Mouse (Mus musculus) testis, adult 2 months (tissue): ENCODE data around the gene Creb3. TPM values are rescaled to one million over a fixed set of nuclear protein-coding genes. Genes with fewer than 3 reads are reported as not detected.

Source experiments
- H3K27ac ChIP-seq: fragments of 200-500 bp; 2 replicates; pipeline ENCODE4 v1.5.1; 2012; ENCODE audit warnings: low read depth, low read length; ENCODE audit not compliant: control insufficient read depth, insufficient read depth
- H3K27me3 ChIP-seq: fragments of 200-500 bp; 2 replicates; pipeline ENCODE4 v1.6.1; 2012; ENCODE audit warnings: mild to moderate bottlenecking, low read length, moderate library complexity; ENCODE audit not compliant: control insufficient read depth, insufficient read depth
- H3K36me3 ChIP-seq: fragments of 200-500 bp; 2 replicates; pipeline ENCODE4 v1.6.1; 2012; ENCODE audit warnings: mild to moderate bottlenecking, low read length; ENCODE audit not compliant: control insufficient read depth, insufficient read depth
- H3K4me1 ChIP-seq: fragments of 200-500 bp; 2 replicates; pipeline ENCODE4 v1.6.1; 2012; ENCODE audit warnings: low read length; ENCODE audit not compliant: control insufficient read depth, insufficient read depth
- H3K4me3 ChIP-seq: fragments of 200-500 bp; 2 replicates; pipeline ENCODE4 v1.5.1; 2012; ENCODE audit warnings: low read depth, mild to moderate bottlenecking, low read length, moderate library complexity, mixed read lengths; ENCODE audit not compliant: control insufficient read depth
- CTCF ChIP-seq: fragments of 200-500 bp; IDR thresholded peaks from 2 replicates; pipeline ENCODE4 v1.5.1; 2012; ENCODE audit warnings: low read depth, mild to moderate bottlenecking, inconsistent platforms, low read length, moderate library complexity; ENCODE audit not compliant: control insufficient read depth, insufficient read depth, insufficient replicate concordance
- POLR2A ChIP-seq: fragments of 200-500 bp; IDR thresholded peaks from 2 replicates; pipeline ENCODE4 v1.6.1; 2012; ENCODE audit warnings: low read depth, mild to moderate bottlenecking, inconsistent platforms, low read length, moderate library complexity; ENCODE audit not compliant: control insufficient read depth
- polyA plus RNA-seq: library from polyadenylated mRNA; depleted of rRNA; stranded (reverse); fragments of >200 nt; gene quantifications from 2 replicates; pipeline ENCODE4 v1.2.3, GENCODE M21; 2012

Gene Creb3
- polyA plus RNA-seq, 1 experiment, result 35.0 TPM

- Histone ChIP-seq H3K36me3 (no peaks in the 10 kb centered on the region; the same call in 1 of the 2 replicates), H3K4me1 (peaks cover 13% of the 10 kb centered on the region), H3K27ac (no peak overlapping the region), H3K4me3 (peak overlapping the region; percentile 85), H3K27me3 (no peaks in the 10 kb centered on the region)
- TF ChIP-seq POLR2A (no peak), CTCF (no peak)
These were observed 1.4 kb downstream of the Creb3 start for GRCm38 (mm10) chr4:43563601-43563875.

- TF ChIP-seq POLR2A (no peak), CTCF (no peak)
- peaks cover 10% of the 10 kb centered on the region for H3K4me1 ChIP-seq
These were observed 2.1 kb downstream of the Creb3 start for GRCm38 (mm10) chr4:43564231-43564630.

DNA sequence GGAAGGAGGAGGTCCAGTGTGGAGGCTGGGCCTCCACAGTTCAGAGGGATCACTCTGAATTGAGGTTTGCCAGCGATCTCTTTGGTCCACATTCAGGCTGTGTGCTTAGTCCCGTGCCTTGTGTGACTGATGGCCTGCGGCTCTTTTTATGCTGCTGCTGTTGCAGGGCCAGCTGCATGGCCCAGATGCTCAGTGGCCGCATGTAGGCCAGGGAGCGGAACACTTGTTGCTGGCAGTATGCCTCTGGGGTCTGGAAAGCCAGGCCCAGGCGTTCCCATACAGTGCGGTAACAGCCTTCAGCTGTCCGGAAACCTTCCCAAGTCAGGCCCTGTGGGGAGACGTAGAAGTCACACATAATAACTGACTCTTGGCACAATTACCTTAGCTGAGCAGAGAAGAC is 5.0 kb downstream of the Creb3 start:
- no peak for TF ChIP-seq POLR2A
- no peak for TF ChIP-seq CTCF
- H3K36me3 ChIP-seq, result peaks cover 2% of the 10 kb centered on the region

More at GRCm38 (mm10) chr4:43564231-43564630, 2.1 kb downstream of the Creb3 start:
- Histone ChIP-seq H3K4me3 (no peak overlapping the region), H3K36me3 (peaks cover 2% of the 10 kb centered on the region), H3K27me3 (no peaks in the 10 kb centered on the region), H3K27ac (no peak overlapping the region)

DNA sequence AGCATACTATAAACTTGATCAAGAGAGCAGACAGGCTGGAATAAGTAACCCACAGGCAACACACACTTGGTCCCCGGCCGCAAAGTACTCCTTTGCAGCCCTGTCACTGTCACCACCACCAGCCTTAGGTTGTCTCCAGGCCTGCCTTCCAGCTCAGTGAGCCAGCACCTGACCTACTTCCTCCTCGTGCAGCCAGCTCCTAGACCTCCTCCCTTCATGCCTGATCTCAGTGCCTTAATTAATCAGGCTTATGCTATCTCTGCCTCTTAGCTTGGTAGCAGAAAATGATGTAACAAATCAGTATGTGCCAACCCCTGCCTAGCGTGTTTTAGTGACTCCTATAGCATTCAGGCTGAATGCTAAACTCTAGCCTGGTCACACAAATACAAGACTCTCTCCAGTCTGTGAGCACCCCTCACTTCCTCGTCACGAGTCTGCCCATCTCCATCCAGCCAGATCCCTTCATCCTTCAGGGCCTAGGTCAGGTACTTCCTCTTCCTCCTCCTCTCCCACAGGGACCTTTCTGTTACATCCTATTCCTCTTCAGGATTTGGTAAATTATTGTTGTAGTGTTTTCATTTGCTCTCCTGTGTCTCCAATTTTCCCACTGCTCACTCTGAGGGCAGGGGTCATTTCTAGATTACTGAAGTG is 9.4 kb downstream of the Creb3 start:
- no peaks in the 10 kb centered on the region for H3K27me3 ChIP-seq
- TF ChIP-seq CTCF, result no peak
- TF ChIP-seq POLR2A, result no peak
- no peak overlapping the region for H3K4me3 ChIP-seq
- peaks cover 3% of the 10 kb centered on the region for H3K36me3 ChIP-seq
- peaks cover under 1% of the 10 kb centered on the region; the same call in 1 of the 2 replicates for H3K4me1 ChIP-seq
- H3K27ac ChIP-seq, result no peak overlapping the region

More for the DNA sequence above, 5.0 kb downstream of the Creb3 start:
- Histone ChIP-seq H3K4me1 (peaks cover 4% of the 10 kb centered on the region; the same call in 1 of the 2 replicates), H3K27ac (no peak overlapping the region), H3K27me3 (no peaks in the 10 kb centered on the region), H3K4me3 (no peak overlapping the region)

DNA sequence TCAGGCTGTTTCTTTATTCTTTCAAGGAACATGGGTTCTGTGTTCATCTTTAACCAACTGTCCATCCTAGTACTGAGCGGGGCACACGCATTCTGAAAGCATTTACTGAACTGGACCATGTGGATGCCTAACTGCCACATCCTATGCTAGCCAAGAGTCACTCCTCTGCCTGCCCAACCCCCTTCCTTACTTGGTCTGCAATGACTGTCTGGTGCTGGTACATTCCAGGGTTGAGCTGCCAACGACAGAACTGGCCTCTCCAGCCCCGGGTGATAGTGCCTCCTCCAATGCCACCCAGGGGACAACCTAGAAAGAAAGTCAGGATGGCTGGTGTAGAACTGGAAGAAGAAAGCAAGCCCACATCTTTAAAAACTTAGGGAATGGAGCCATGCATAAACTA is 11.4 kb downstream of the Creb3 start:
- TF ChIP-seq POLR2A (no peak), CTCF (no peak)
- peaks cover 3% of the 10 kb centered on the region for H3K36me3 ChIP-seq

DNA sequence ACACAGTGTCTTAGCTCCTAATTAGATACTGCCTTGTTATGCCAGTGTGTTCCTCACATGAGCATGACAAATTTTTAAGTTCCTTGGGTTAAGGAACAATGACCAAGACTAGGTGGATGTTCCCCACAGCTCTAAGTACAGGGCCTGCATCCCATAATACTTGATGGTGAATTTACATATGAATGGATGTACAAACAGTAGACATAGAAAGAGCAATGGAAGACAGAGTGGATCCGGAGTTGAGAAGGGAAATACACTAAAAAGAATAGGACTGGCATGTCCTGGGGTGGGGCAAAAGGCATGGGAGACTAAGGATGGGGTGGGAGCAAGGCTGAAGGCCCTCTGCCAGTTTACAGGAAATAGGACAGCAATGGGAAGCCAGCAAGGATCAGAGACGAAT is 13.2 kb downstream of the Creb3 start:
- no peak for TF ChIP-seq CTCF
- TF ChIP-seq POLR2A, result no peak
- Histone ChIP-seq H3K4me3 (no peak overlapping the region), H3K36me3 (peaks cover 1% of the 10 kb centered on the region; the same call in 1 of the 2 replicates), H3K4me1 (peaks cover 17% of the 10 kb centered on the region), H3K27ac (no peak overlapping the region), H3K27me3 (no peaks in the 10 kb centered on the region)

More for the DNA sequence above, 11.4 kb downstream of the Creb3 start:
- H3K4me3 ChIP-seq, result no peak overlapping the region
- H3K27ac ChIP-seq, result no peak overlapping the region
- no peaks in the 10 kb centered on the region for H3K27me3 ChIP-seq
- H3K4me1 ChIP-seq, result peaks cover 9% of the 10 kb centered on the region

DNA sequence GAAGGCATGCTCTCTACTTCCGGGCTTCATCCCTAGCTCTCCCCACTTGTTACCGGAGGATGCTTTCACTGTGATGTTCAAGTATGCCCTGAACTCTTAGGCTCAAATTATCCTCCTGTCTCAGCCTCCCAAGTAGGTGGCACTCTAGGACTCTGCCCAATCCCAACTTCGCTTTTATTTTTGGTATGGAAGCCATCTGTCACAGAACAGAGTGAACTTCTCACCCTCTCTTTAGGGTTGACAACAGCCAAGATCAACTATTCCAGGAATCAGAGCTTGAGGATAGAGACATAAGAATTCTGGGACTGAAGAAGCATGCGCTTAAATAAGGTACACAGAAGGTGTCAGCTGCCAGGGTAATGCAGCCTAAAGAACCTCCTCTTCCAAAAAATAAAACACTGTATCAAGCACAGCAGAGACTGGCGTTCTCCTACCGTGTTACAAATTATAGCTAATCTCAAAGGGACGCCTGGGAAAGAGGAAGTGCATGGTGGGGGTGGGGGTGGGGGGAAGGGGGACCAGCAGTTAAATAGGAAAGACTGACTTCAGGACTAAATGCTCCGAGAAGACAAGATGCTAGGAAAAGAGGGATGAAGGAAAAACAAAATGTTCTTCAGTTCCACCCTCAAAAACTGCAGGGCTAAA is 15.2 kb downstream of the Creb3 start:
- peaks cover 1% of the 10 kb centered on the region; the same call in 1 of the 2 replicates for H3K36me3 ChIP-seq
- peaks cover 17% of the 10 kb centered on the region for H3K4me1 ChIP-seq
- H3K4me3 ChIP-seq, result peak overlapping the region; percentile 99
- TF ChIP-seq CTCF, result no peak
- TF ChIP-seq POLR2A, result no peak
- H3K27ac ChIP-seq, result no peak overlapping the region; the same call in 1 of the 2 replicates
- no peaks in the 10 kb centered on the region for H3K27me3 ChIP-seq
